Mouse (Mus musculus) embryonic facial prominence, embryonic 15.5 days (tissue): ENCODE measurements around the gene Mta3. TPM values are rescaled to one million over a fixed set of nuclear protein-coding genes. Genes with fewer than 3 reads are reported as not detected.

Source experiments
- ATAC-seq: fragments of 200-750 bp; cut with Nextera tagmentation; 2 replicates; pipeline ENCODE4 v1.8.0; 2017; ENCODE audit warnings: low read depth, moderate TSS enrichment; ENCODE audit not compliant: insufficient number of reproducible peaks, low FRiP score, low TSS enrichment
- H3K27ac ChIP-seq: fragments of 300-500 bp; sonication (generic); replicated peaks from 2 replicates; pipeline ENCODE4 v1.5.1; 2015; ENCODE audit warnings: mild to moderate bottlenecking, inconsistent platforms
- H3K27me3 ChIP-seq: fragments of 300-500 bp; sonication (generic); 2 replicates; pipeline ENCODE4 v1.6.1; 2015; ENCODE audit warnings: inconsistent platforms
- H3K36me3 ChIP-seq: fragments of 300-500 bp; sonication (generic); 2 replicates; pipeline ENCODE4 v1.6.1; 2015; ENCODE audit warnings: mild to moderate bottlenecking, inconsistent platforms
- H3K4me1 ChIP-seq: fragments of 300-500 bp; sonication (generic); 2 replicates; pipeline ENCODE4 v1.6.1; 2015; ENCODE audit warnings: inconsistent platforms
- H3K4me2 ChIP-seq: fragments of 300-500 bp; sonication (generic); replicated peaks from 2 replicates; pipeline ENCODE4 v1.6.1; 2015; ENCODE audit warnings: mild to moderate bottlenecking, inconsistent platforms
- H3K4me3 ChIP-seq: fragments of 300-500 bp; sonication (generic); replicated peaks from 2 replicates; pipeline ENCODE4 v1.5.1; 2015; ENCODE audit warnings: mild to moderate bottlenecking, inconsistent platforms
- H3K9ac ChIP-seq: fragments of 300-500 bp; sonication (generic); 2 replicates; pipeline ENCODE4 v1.6.1; 2015; ENCODE audit warnings: inconsistent platforms
- H3K9me3 ChIP-seq: fragments of 300-500 bp; sonication (generic); replicated peaks from 2 replicates; pipeline ENCODE4 v1.6.1; 2016; ENCODE audit warnings: inconsistent platforms
- WGBS: fragments of 180-500 bp; shearing (Covaris S2); methylation state at CpG from one replicate; pipeline ENCODE4 v1.1.7; 2015; 5-methylcytosine and 5-hydroxymethylcytosine counted together
- polyA plus RNA-seq: library from polyadenylated mRNA; unstranded; fragments of >200 nt; fragmentation: Nextera tagmentation; extraction: Ambion mirVana; gene quantifications from 2 replicates; pipeline ENCODE4 v1.2.1, GENCODE M21; 2015

Gene Mta3
- polyA plus RNA-seq, 1 experiment from 2014 or later = 46.4 TPM

DNA sequence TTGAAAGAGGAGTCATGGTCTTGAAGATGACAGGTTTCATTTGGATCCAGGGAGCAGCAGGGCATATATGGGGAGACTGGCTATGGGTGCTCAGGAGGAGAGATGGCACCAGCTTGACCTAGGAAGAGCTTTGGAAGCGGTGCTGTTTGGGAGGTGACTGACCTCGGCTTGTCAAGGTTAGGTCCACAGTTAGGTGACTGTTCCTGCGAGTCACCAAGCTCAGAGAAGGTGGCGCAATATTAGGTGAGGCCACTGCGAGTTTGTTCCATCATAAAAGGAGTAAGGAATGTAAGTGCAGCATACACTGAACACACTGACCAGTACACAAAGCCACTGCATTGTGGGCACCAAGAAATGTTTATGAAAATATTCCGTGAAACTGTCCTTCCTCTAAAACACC lies 80.5 kb downstream of the Mta3 start:
- H3K9ac ChIP-seq = no peak overlapping the region
- H3K4me1 ChIP-seq = peaks cover 15% of the 10 kb centered on the region
- H3K4me3 ChIP-seq = no peak overlapping the region
- peaks cover 14% of the 10 kb centered on the region; the same call in 1 of the 2 replicates for H3K36me3 ChIP-seq
- WGBS = 94% methylated on average over 6 of the region's 6 CpGs
- H3K27me3 ChIP-seq = no peaks in the 10 kb centered on the region
- H3K4me2 ChIP-seq = no peak overlapping the region
- H3K9me3 ChIP-seq = no peaks in the 10 kb centered on the region
- H3K27ac ChIP-seq = no peak overlapping the region
- ATAC-seq = no peak

DNA sequence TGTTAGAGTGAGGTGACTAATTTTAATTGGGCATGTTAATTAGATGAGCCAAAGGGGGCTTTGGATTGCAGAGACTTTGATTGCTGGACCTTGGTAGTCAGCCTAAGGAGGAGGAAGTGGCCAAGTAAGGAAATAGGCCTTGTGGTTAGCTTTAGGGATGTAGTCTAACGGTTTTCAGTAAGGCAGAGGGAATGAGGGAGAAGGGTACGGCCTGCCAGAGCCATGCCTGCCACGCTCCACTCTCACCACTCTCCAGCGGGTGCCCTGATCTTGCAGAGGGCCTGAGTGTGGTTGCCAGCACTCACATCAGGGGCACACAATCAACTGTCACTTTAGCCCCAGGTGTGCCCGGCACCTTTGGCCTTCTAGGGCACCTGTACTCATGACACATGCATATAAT lies 84.2 kb downstream of the Mta3 start:
- 86% methylated on average over 5 of the region's 5 CpGs for WGBS
- Histone ChIP-seq H3K36me3 (peaks cover 25% of the 10 kb centered on the region; the same call in 1 of the 2 replicates), H3K9ac (no peak overlapping the region)

GRCm38 (mm10) chr17:83792388-83792787 lies 86.4 kb downstream of the Mta3 start:
- Histone ChIP-seq H3K4me3 (no peak overlapping the region), H3K9ac (no peak overlapping the region), H3K4me1 (no peaks in the 10 kb centered on the region), H3K4me2 (0 out of 2 replicates have a peak overlapping the region, but pooled peaks have one; percentile 10), H3K27me3 (no peaks in the 10 kb centered on the region), H3K36me3 (peaks cover 26% of the 10 kb centered on the region; the same call in 1 of the 2 replicates), H3K27ac (no peak overlapping the region), H3K9me3 (no peaks in the 10 kb centered on the region)
- no peak for ATAC-seq
- WGBS = 65% methylated on average over 23 of the region's 23 CpGs

More for the DNA sequence above, 84.2 kb downstream of the Mta3 start:
- ATAC-seq = no peak
- Histone ChIP-seq H3K4me1 (no peaks in the 10 kb centered on the region), H3K27ac (no peak overlapping the region), H3K9me3 (no peaks in the 10 kb centered on the region), H3K4me2 (no peak overlapping the region), H3K4me3 (no peak overlapping the region), H3K27me3 (no peaks in the 10 kb centered on the region)

DNA sequence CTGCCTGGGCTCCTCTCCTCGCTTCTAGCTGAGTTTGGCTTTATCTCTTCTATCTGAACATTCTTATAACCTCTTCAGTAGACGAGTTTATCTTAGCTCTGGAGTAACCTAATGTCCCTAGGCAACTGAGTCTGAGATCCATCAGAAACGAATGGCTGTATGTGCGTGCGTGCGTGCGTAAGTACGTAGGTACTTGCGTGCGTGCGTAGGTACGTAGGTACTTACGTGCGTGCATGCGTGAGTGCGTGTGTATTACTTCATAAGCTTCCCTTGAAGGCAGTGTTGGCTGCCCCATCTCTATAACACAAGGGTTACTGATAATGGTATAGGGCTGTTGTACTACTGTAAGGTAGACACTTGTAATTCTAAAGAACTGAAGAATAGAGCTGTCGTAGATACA lies 89.2 kb downstream of the Mta3 start:
- H3K9me3 ChIP-seq = no peaks in the 10 kb centered on the region
- no peaks in the 10 kb centered on the region for H3K27me3 ChIP-seq
- ATAC-seq = no peak
- peaks cover 25% of the 10 kb centered on the region; the same call in 1 of the 2 replicates for H3K36me3 ChIP-seq
- no peak overlapping the region for H3K4me2 ChIP-seq
- WGBS = 95% methylated on average over 17 of the region's 17 CpGs
- no peaks in the 10 kb centered on the region for H3K4me1 ChIP-seq
- no peak overlapping the region for H3K4me3 ChIP-seq
- no peak overlapping the region for H3K27ac ChIP-seq
- no peak overlapping the region for H3K9ac ChIP-seq

- Histone ChIP-seq H3K9me3 (no peaks in the 10 kb centered on the region), H3K4me1 (no peaks in the 10 kb centered on the region), H3K4me3 (no peak overlapping the region), H3K36me3 (peaks cover 28% of the 10 kb centered on the region), H3K9ac (no peak overlapping the region), H3K27ac (no peak overlapping the region), H3K27me3 (no peaks in the 10 kb centered on the region), H3K4me2 (no peak overlapping the region)
- ATAC-seq = no peak
- 91% methylated on average over 11 of the region's 11 CpGs for WGBS
Observed at GRCm38 (mm10) chr17:83799506-83800050, 93.6 kb downstream of the Mta3 start.

- Histone ChIP-seq H3K36me3 (peaks cover 51% of the 10 kb centered on the region), H3K27me3 (no peaks in the 10 kb centered on the region), H3K4me3 (no peak overlapping the region), H3K27ac (no peak overlapping the region), H3K4me1 (no peaks in the 10 kb centered on the region), H3K4me2 (no peak overlapping the region), H3K9me3 (no peaks in the 10 kb centered on the region), H3K9ac (no peak overlapping the region)
- ATAC-seq = 0 out of 2 replicates have a peak, but pooled peaks have one; percentile 24
- WGBS = 71% methylated on average over 9 of the region's 9 CpGs
Observed at GRCm38 (mm10) chr17:83803987-83804386, 98.0 kb downstream of the Mta3 start.

DNA sequence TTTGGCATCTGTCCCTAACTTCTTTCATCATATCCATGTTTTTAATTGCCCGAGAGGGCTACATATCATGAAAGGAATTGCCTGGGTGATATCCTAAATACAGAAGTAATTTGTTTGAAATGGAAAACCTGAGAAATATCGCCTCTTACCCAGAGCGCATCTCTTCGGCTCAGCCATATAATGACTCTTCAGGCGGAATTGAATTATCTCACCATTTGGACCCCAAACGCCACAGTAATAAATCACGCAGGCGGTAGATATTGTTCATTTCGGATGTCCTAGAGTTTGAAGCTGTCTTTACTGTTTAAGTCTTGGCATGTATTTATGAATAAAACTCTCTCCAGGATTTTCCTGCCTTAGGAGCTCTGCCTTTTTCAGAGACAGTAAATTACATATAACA lies 99.1 kb downstream of the Mta3 start:
- H3K9me3 ChIP-seq = no peaks in the 10 kb centered on the region
- 88% methylated on average over 9 of the region's 9 CpGs for WGBS
- no peak overlapping the region for H3K4me2 ChIP-seq
- ATAC-seq = no peak
- H3K4me3 ChIP-seq = no peak overlapping the region
- H3K27me3 ChIP-seq = no peaks in the 10 kb centered on the region
- H3K27ac ChIP-seq = no peak overlapping the region
- no peak overlapping the region for H3K9ac ChIP-seq
- H3K36me3 ChIP-seq = peaks cover 53% of the 10 kb centered on the region
- no peaks in the 10 kb centered on the region for H3K4me1 ChIP-seq

DNA sequence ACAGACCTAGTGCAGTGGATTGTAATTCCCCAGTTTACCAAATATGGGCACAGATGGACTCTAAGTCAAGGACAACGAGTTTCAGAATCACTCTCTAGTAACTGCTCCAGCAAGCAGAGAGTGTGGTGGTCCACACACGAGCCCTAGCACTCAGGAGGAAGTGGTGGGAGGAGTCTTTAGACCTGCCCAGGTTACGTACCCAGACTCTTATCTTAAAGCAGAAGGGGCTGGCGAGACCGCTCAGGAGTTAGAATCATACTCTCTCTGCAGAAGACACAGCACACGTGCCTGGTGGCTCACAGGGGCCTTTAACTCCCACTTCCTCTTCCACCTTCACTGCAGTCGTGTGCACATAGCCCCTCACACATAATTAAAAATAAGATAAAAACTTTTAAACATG lies 101.4 kb downstream of the Mta3 start:
- ATAC-seq = no peak
- H3K4me1 ChIP-seq = no peaks in the 10 kb centered on the region
- peaks cover 66% of the 10 kb centered on the region for H3K36me3 ChIP-seq
- no peak overlapping the region for H3K4me3 ChIP-seq
- H3K27me3 ChIP-seq = no peaks in the 10 kb centered on the region
- H3K9ac ChIP-seq = no peak overlapping the region
- H3K27ac ChIP-seq = no peak overlapping the region
- H3K9me3 ChIP-seq = no peaks in the 10 kb centered on the region
- WGBS = 69% methylated on average over 7 of the region's 7 CpGs
- no peak overlapping the region for H3K4me2 ChIP-seq

- 72% methylated on average over 11 of the region's 11 CpGs for WGBS
- no peak for ATAC-seq
- peaks cover 66% of the 10 kb centered on the region for H3K36me3 ChIP-seq
Observed at GRCm38 (mm10) chr17:83807778-83808398, 101.9 kb downstream of the Mta3 start.

GRCm38 (mm10) chr17:83808476-83809098 lies 102.6 kb downstream of the Mta3 start:
- no peak overlapping the region for H3K4me3 ChIP-seq

More at GRCm38 (mm10) chr17:83807778-83808398, 101.9 kb downstream of the Mta3 start:
- Histone ChIP-seq H3K4me1 (no peaks in the 10 kb centered on the region), H3K27me3 (no peaks in the 10 kb centered on the region), H3K4me2 (no peak overlapping the region), H3K9me3 (no peaks in the 10 kb centered on the region), H3K4me3 (no peak overlapping the region), H3K9ac (no peak overlapping the region), H3K27ac (no peak overlapping the region)

DNA sequence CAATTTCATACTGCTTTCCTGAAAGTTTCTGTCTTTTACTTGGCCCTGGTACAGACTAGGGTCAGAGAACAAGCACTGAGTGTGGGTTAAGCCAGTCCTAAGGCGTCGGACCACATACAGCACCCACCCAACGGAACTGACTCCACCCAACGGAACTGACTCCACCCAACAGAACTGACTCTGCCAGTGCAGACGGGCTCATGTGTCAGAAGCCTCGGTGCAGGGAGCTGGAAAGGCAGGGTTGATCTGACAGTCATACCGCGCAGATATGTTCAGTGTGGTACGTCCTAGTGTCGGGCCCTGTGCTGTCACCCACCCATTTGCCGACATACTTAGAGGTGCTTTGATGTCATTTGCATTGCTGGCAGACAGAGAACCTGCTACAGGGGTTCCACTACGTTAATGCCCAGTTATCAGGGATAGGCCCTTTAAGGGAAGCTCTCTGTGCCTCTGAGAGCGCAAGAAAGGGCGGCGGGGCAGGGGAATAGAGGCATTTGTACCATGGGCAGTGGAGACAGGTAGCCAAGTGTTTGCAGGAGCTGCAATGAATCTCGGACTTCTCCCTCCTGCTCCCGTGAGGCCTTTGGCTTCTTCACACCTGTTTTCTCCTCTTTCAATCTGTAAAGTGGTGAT lies 103.3 kb downstream of the Mta3 start:
- Histone ChIP-seq H3K4me2 (no peak overlapping the region), H3K4me3 (no peak overlapping the region), H3K27ac (no peak overlapping the region), H3K27me3 (no peaks in the 10 kb centered on the region), H3K36me3 (peaks cover 53% of the 10 kb centered on the region), H3K9me3 (no peaks in the 10 kb centered on the region), H3K4me1 (no peaks in the 10 kb centered on the region), H3K9ac (no peak overlapping the region)
- no peak for ATAC-seq
- WGBS = 81% methylated on average over 17 of the region's 17 CpGs

More at GRCm38 (mm10) chr17:83808476-83809098, 102.6 kb downstream of the Mta3 start:
- H3K4me1 ChIP-seq = no peaks in the 10 kb centered on the region
- H3K9me3 ChIP-seq = no peaks in the 10 kb centered on the region
- no peak overlapping the region for H3K9ac ChIP-seq
- 89% methylated on average over 12 of the region's 12 CpGs for WGBS
- H3K36me3 ChIP-seq = peaks cover 59% of the 10 kb centered on the region
- H3K27ac ChIP-seq = no peak overlapping the region
- no peak overlapping the region for H3K4me2 ChIP-seq
- no peak for ATAC-seq
- no peaks in the 10 kb centered on the region for H3K27me3 ChIP-seq
